Mouse (Mus musculus) ES-Bruce4 (cell line): ENCODE measurements at regions not wholly inside any gene's neighbourhood (a gene's known extent, or its start where the extent isn't known, plus 50 kb on each side); places are given as distances from the start of the nearest gene placed in this dataset.

Source experiments
- CTCF ChIP-seq: IDR thresholded peaks from one replicate; pipeline ENCODE4 v1.8.1; 2011; ENCODE audit warnings: low read depth, low read length
- EP300 ChIP-seq: IDR thresholded peaks from 2 replicates; pipeline ENCODE4 v1.6.1; 2011; ENCODE audit warnings: low read depth, low read length; ENCODE audit not compliant: insufficient read depth
- POLR2A ChIP-seq: IDR thresholded peaks from one replicate; pipeline ENCODE4 v1.8.1; 2011; ENCODE audit warnings: low read length; ENCODE audit not compliant: insufficient read depth

DNA sequence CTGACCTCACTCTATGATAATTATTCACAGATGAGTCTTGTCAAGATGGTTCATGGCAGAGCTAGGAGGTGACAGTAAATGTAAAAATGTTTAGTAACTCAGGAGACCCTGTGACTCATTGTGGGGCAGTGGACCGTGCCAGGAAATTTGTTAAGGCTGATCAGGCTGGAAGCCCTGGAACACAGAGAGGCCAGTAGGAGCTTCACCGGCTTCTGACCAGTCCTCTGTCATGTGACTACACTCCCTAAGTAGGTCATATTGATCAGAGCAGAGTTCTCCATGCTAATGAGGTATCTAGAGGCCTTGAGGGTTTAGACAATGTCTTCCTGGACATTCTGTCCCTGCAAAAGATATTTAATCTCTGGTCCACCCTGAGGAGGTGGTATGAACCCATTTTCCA lies 351.8 kb upstream of the Camk1g start:
- TF ChIP-seq POLR2A (no peak), CTCF (no peak), EP300 (no peak)
